Comparison of ENCODE assay signal across 27 mouse cellular contexts in genomic region chr10:21267452-21267851, GRCm38 (mm10). TPM values are rescaled to one million over a fixed set of nuclear protein-coding genes. Genes with fewer than 3 reads are reported as not detected.
DNase-seq lines count a peak whose midpoint lies in the region; ATAC-seq and TF ChIP-seq lines count a peak whose summit lies in the region.
"Had no signal": no experiment of that assay in that cellular context is flagged by ENCODE, and none has a peak within 500 bp of the region (broad histone marks: within the 10 kb centered on the region; RNA-seq: fewer than 3 reads in every experiment).

No protein-coding gene starts in this region.

- no peak overlapping the region for H3K4me2 ChIP-seq in liver, embryonic 11.5 days
- H3K4me2 ChIP-seq in liver, embryonic 13.5 days: no peak overlapping the region
- H3K4me2 ChIP-seq in liver, embryonic 15.5 days: no peak overlapping the region
- H3K4me2 ChIP-seq: embryonic facial prominence, embryonic 13.5 days; embryonic facial prominence, embryonic 15.5 days; forebrain, embryonic 13.5 days; forebrain, embryonic 15.5 days had no signal

- H3K9me3 ChIP-seq in liver, embryonic 11.5 days (ENCODE audit: control insufficient read depth, low read length): no peaks in the 10 kb centered on the region
- no peaks in the 10 kb centered on the region for H3K9me3 ChIP-seq in MEL (replicated peaks; ENCODE audit: insufficient read depth, low read length)
- H3K9me3 ChIP-seq in liver, embryonic 13.5 days (replicated peaks): no peaks in the 10 kb centered on the region
- no peaks in the 10 kb centered on the region for H3K9me3 ChIP-seq in liver, embryonic 15.5 days (replicated peaks)
- H3K9me3 ChIP-seq: embryonic facial prominence, embryonic 13.5 days; embryonic facial prominence, embryonic 15.5 days; forebrain, embryonic 10.5 days; forebrain, embryonic 13.5 days; forebrain, embryonic 15.5 days; G1E had no signal

- 64% methylated on average over 2 of the region's 2 CpGs for WGBS in liver, embryonic 11.5 days
- WGBS in liver, embryonic 13.5 days (ENCODE audit: insufficient replicate concordance): 33% methylated on average over 2 of the region's 2 CpGs
- 28% methylated on average over 2 of the region's 2 CpGs for WGBS in liver, embryonic 15.5 days (ENCODE audit: insufficient replicate concordance)

- no peak for TF ChIP-seq POLR2A in MEL (IDR thresholded peaks at IDR 0.05; ENCODE audit: control insufficient read depth in 1 of 2, insufficient read depth in 1 of 2, low read depth in 1 of 2, low read length in 2 of 2, poor library complexity in 1 of 2)

- H3K79me2 ChIP-seq in MEL (ENCODE audit: control insufficient read depth, insufficient read depth, low read length, poor library complexity): no peaks in the 10 kb centered on the region

- H3K36me3 ChIP-seq in liver, embryonic 11.5 days (ENCODE audit: control insufficient read depth, insufficient read depth, low read length): no peaks in the 10 kb centered on the region
- H3K36me3 ChIP-seq in MEL (ENCODE audit: control insufficient read depth in 1 of 2, insufficient read depth in 2 of 2, low read length in 2 of 2): peaks cover 0 to 64% of the 10 kb centered on the region in 2 experiments; a peak in 2 of 4 replicates
- H3K36me3 ChIP-seq in liver, embryonic 13.5 days: no peaks in the 10 kb centered on the region
- H3K36me3 ChIP-seq in liver, embryonic 15.5 days (replicated peaks): no peaks in the 10 kb centered on the region
- H3K36me3 ChIP-seq: embryonic facial prominence, embryonic 13.5 days; embryonic facial prominence, embryonic 15.5 days; forebrain, embryonic 10.5 days; forebrain, embryonic 15.5 days; G1E had no signal

- peak in 1 of 2 experiments; percentile 49; a peak in 1 of 4 replicates for TF ChIP-seq EP300 in MEL (IDR thresholded peaks at IDR 0.05; ENCODE audit: low read depth in 1 of 2, low read length in 2 of 2)

- ATAC-seq in liver, embryonic 11.5 days (replicated peaks; ENCODE audit: low FRiP score): no peak
- ATAC-seq in liver, embryonic 13.5 days (ENCODE audit: low read depth): no peak
- ATAC-seq in liver, embryonic 15.5 days (ENCODE audit: insufficient read depth): no peak
- ATAC-seq: CD4-positive, CD25-positive, alpha-beta regulatory T cell, adult 4 months; forebrain, embryonic 13.5 days; forebrain, embryonic 15.5 days; forebrain, postnatal 0 days had no signal

- peak overlapping the region; percentile 66; the same call in 1 of the 2 replicates for H3K27ac ChIP-seq in liver, embryonic 11.5 days (ENCODE audit: low read depth, low read length)
- H3K27ac ChIP-seq in MEL (ENCODE audit: control insufficient read depth, low read depth, low read length): peak overlapping the region; percentile 87
- peak overlapping the region; percentile 91 for H3K27ac ChIP-seq in liver, embryonic 13.5 days
- peak overlapping the region; percentile 85 for H3K27ac ChIP-seq in liver, embryonic 15.5 days (replicated peaks)
- H3K27ac ChIP-seq: embryonic facial prominence, embryonic 13.5 days; embryonic facial prominence, embryonic 15.5 days; forebrain, embryonic 10.5 days; forebrain, embryonic 13.5 days; forebrain, embryonic 15.5 days had no signal

- no peak for DNase-seq in liver, embryonic 11.5 days (ENCODE audit: low spot score)
- DNase-seq in liver (no peak), MEL (ENCODE audit: low read depth, low spot score) (peak; percentile 37)
- no peak for DNase-seq in liver, embryonic 13.5 days
- DNase-seq in B cell, adult 2 months: no peak
- DNase-seq in thymus, postnatal 4 days: no peak
- no peak for DNase-seq in testis, postnatal 14 days (ENCODE audit: low spot score)
- DNase-seq: adrenal gland, adult 2 months; adrenal gland, postnatal 10 days; adrenal gland, postnatal 25 days; cerebellum, adult 11 months; cerebellum, adult 18-20 months; cerebellum, adult 8-10 months; cerebellum, adult 9-11 months; cerebellum, postnatal 14 days; cerebellum, postnatal 36 days; embryo, embryonic 11 days; forebrain, postnatal 0 days had no signal

- no peak overlapping the region for H3K4me3 ChIP-seq in liver, embryonic 11.5 days (ENCODE audit: low read depth, low read length)
- H3K4me3 ChIP-seq in MEL (ENCODE audit: control insufficient read depth in 1 of 2, insufficient read depth in 1 of 2, low read depth in 2 of 2, low read length in 2 of 2): no peak overlapping the region
- no peak overlapping the region for H3K4me3 ChIP-seq in liver, embryonic 13.5 days (replicated peaks)
- no peak overlapping the region for H3K4me3 ChIP-seq in liver, embryonic 15.5 days (replicated peaks)
- H3K4me3 ChIP-seq: embryonic facial prominence, embryonic 13.5 days; embryonic facial prominence, embryonic 15.5 days; forebrain, embryonic 10.5 days; forebrain, embryonic 13.5 days; forebrain, embryonic 15.5 days had no signal

- TF ChIP-seq CTCF in MEL (IDR thresholded peaks at IDR 0.05 in 2 of 3, conservative IDR thresholded peaks at IDR 0.05 in 1 of 3; ENCODE audit: control insufficient read depth in 1 of 3, insufficient read depth in 1 of 3, low read depth in 2 of 3, low read length in 3 of 3, poor library complexity in 1 of 3, severe bottlenecking in 1 of 3): no peak

- no peak overlapping the region for H3K9ac ChIP-seq in liver, embryonic 11.5 days (ENCODE audit: low read depth, low read length)
- H3K9ac ChIP-seq in MEL (ENCODE audit: control insufficient read depth, low read depth, low read length, poor library complexity, severe bottlenecking): peak overlapping the region; percentile 9; the same call in 1 of the 2 replicates
- H3K9ac ChIP-seq in liver, embryonic 13.5 days: peak overlapping the region; percentile 62; the same call in 1 of the 2 replicates
- no peak overlapping the region for H3K9ac ChIP-seq in liver, embryonic 15.5 days
- H3K9ac ChIP-seq: embryonic facial prominence, embryonic 13.5 days; embryonic facial prominence, embryonic 15.5 days; forebrain, embryonic 13.5 days; forebrain, embryonic 15.5 days; forebrain, postnatal 0 days had no signal

- TF ChIP-seq RAD21 in MEL (IDR thresholded peaks at IDR 0.05; ENCODE audit: low read depth, low read length): no peak

- H3K4me1 ChIP-seq in liver, embryonic 11.5 days (replicated peaks; ENCODE audit: control insufficient read depth, insufficient read depth, low read length): peaks cover 27% of the 10 kb centered on the region
- H3K4me1 ChIP-seq in MEL (ENCODE audit: control insufficient read depth in 1 of 2, insufficient read depth in 2 of 2, low read length in 2 of 2): peaks cover 37 to 53% of the 10 kb centered on the region in 2 experiments
- H3K4me1 ChIP-seq in liver, embryonic 13.5 days (replicated peaks): peaks cover 72% of the 10 kb centered on the region
- H3K4me1 ChIP-seq in liver, embryonic 15.5 days (replicated peaks): peaks cover 67% of the 10 kb centered on the region
- H3K4me1 ChIP-seq: embryonic facial prominence, embryonic 13.5 days; embryonic facial prominence, embryonic 15.5 days; forebrain, embryonic 10.5 days; forebrain, embryonic 13.5 days; forebrain, embryonic 15.5 days had no signal

- no peaks in the 10 kb centered on the region for H3K27me3 ChIP-seq in liver, embryonic 11.5 days (replicated peaks; ENCODE audit: control insufficient read depth, insufficient read depth, low read length)
- no peaks in the 10 kb centered on the region for H3K27me3 ChIP-seq in MEL (ENCODE audit: control insufficient read depth in 1 of 2, insufficient read depth in 2 of 2, low read length in 2 of 2)
- H3K27me3 ChIP-seq in liver, embryonic 13.5 days: no peaks in the 10 kb centered on the region
- H3K27me3 ChIP-seq in liver, embryonic 15.5 days: no peaks in the 10 kb centered on the region
- H3K27me3 ChIP-seq: CH12.LX; embryonic facial prominence, embryonic 13.5 days; embryonic facial prominence, embryonic 15.5 days; forebrain, embryonic 13.5 days; forebrain, embryonic 15.5 days had no signal

TF ChIP-seq in MEL, 35 proteins besides CTCF, POLR2A, EP300 and RAD21 (continues in another document):
- TF ChIP-seq TBP (IDR thresholded peaks at IDR 0.05; ENCODE audit: low read depth, low read length) (no peak), GABPA (IDR thresholded peaks at IDR 0.05; ENCODE audit: low read depth, low read length) (no peak), NRF1 (IDR thresholded peaks at IDR 0.05; ENCODE audit: insufficient read depth, low read depth, low read length, poor library complexity, severe bottlenecking) (no peak), BHLHE40 (IDR thresholded peaks at IDR 0.05; ENCODE audit: borderline replicate concordance, low read depth, low read length) (peak; percentile 91), JUND (IDR thresholded peaks at IDR 0.05; ENCODE audit: low read depth, low read length) (no peak), KAT2A (conservative IDR thresholded peaks at IDR 0.05; ENCODE audit: low read depth, low read length) (no peak), TCF12 (IDR thresholded peaks at IDR 0.05; ENCODE audit: low read depth, low read length) (no peak), ZC3H11A (IDR thresholded peaks at IDR 0.05; ENCODE audit: low read depth, low read length) (no peak), MYC (IDR thresholded peaks at IDR 0.05; ENCODE audit: low read depth, low read length) (0 out of 2 replicates have a peak, but pooled peaks have one; percentile 44), ZKSCAN1 (IDR thresholded peaks at IDR 0.05; ENCODE audit: low read depth, low read length) (no peak), ZMIZ1 (IDR thresholded peaks at IDR 0.05; ENCODE audit: low read depth, low read length) (no peak), USF2 (IDR thresholded peaks at IDR 0.05; ENCODE audit: borderline replicate concordance in 1 of 2, insufficient read depth in 1 of 2, low read depth in 1 of 2, low read length in 2 of 2) (0 out of 4 replicates have a peak, but pooled peaks of 1 of the 2 experiments have one; percentile 47), USF1 (IDR thresholded peaks at IDR 0.05; ENCODE audit: low read depth, low read length) (peak; percentile 86), GATA1 (IDR thresholded peaks at IDR 0.05; ENCODE audit: low read depth, low read length) (no peak), POLR2AphosphoS2 (IDR thresholded peaks at IDR 0.05; ENCODE audit: low read length) (no peak), ELF1 (IDR thresholded peaks at IDR 0.05; ENCODE audit: low read depth, low read length) (no peak), MXI1 (IDR thresholded peaks at IDR 0.05; ENCODE audit: low read depth, low read length) (peak; percentile 63; the same call in 1 of the 2 replicates), CHD1 (IDR thresholded peaks at IDR 0.05; ENCODE audit: low read depth, low read length) (no peak), ETS1 (IDR thresholded peaks at IDR 0.05; ENCODE audit: low read depth, low read length) (peak; percentile 68), RCOR1 (IDR thresholded peaks at IDR 0.05; ENCODE audit: low read depth, low read length) (no peak)

RNA-seq across cellular contexts. Expression of gene Hbs1l, which starts 28.3 kb away (rescaled TPM):
- 107 and 127 TPM in 2 replicates for polyA plus RNA-seq in liver, embryonic 11.5 days (2014; fragmentation: Nextera tagmentation; extraction: Ambion mirVana)
- 115 and 133 TPM in 2 replicates for total RNA-seq in MEL (2012; rRNA removed)
- 100 to 1,000 TPM in 1 of 2 experiments, not detected in 1; 103 TPM for polyA plus RNA-seq in MEL (2012; ENCODE audit: insufficient read depth in 1 of 2, insufficient read length in 2 of 2, low read depth in 1 of 2, low replicate concordance in 2 of 2, missing spikeins in 1 of 2)
- polyA plus RNA-seq in liver, embryonic 13.5 days (2015; fragmentation: Nextera tagmentation; extraction: Ambion mirVana): 67.3 and 81.0 TPM in 2 replicates
- 56.8 and 56.9 TPM in 2 replicates for polyA plus RNA-seq in liver, embryonic 15.5 days (2015; fragmentation: Nextera tagmentation; extraction: Ambion mirVana)

Comparison
In these comparisons a context has a peak if more than half of its experiments do, and no peak if none do; other contexts are left out.
1. H3K9ac ChIP-seq: peak in MEL (single experiment) and liver, embryonic 13.5 days (single experiment); none in liver, embryonic 11.5 days (single experiment) and liver, embryonic 15.5 days (single experiment).
2. Peak in every context shown above with its lines, with median percentiles within 50 percentile points of each other: H3K27ac ChIP-seq.